Mouse (Mus musculus) CD4-positive, CD25-positive, alpha-beta regulatory T cell (primary cell): Measurements from ENCODE around the gene Slc22a13. TPM values are rescaled to one million over a fixed set of nuclear protein-coding genes. Genes with fewer than 3 reads are reported as not detected.

Experiments
- polyA plus RNA-seq: library from polyadenylated mRNA; unstranded; fragments of 100-300 nt; shearing (Covaris generic); gene quantifications from one replicate; pipeline ENCODE4 v1.2.1, GENCODE M21; 2017

Gene Slc22a13
- polyA plus RNA-seq: 0.10 TPM

DNA sequence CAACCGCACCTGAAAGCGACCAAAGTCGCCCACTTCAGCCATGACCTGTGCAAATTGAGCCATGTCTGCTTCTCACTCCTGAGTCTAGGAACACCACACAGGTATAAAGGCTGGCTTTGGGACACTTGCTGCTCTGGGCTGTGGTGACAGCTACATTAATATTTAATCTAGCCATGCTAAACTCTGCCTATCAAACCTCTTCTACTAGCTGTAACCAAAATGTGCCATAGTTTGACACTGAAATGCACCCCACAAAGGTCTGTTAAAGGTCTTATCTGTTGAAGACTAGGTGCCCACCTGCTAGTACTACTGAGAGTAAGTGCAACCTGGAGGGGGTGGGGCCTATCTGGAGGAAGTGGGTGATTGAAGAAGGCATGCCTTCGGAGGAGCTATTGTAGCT is at the start of gene Slc22a13:
Gene Slc22a13 (minus strand): TSS at position 101 of the 400 bp plus-strand sequence.

GRCm38 (mm10) chr9:119158861-119159260 is 50.0 kb downstream of the Slc22a13 start, which contains the start of gene Gm47289:
TSS of gene Gm47289 (plus strand) at chr9:119159161.

GRCm38 (mm10) chr9:119156278-119157201 is 52.4 kb downstream of the Slc22a13 start, which contains the start of gene Acaa1b:
TSS of gene Acaa1b (minus strand) at chr9:119157093.

Other genes with a start within 250 kb of the Slc22a13 start
- gene Vill, start 156.3 kb downstream of the Slc22a13 start, polyA plus RNA-seq: 32.7 TPM
- gene Plcd1, start 115.6 kb downstream of the Slc22a13 start, polyA plus RNA-seq: 2.5 TPM
- gene Dlec1, start 106.6 kb downstream of the Slc22a13 start, polyA plus RNA-seq: 0.08 TPM
- gene Acaa1b, start 52.0 kb downstream of the Slc22a13 start, polyA plus RNA-seq: 0.29 TPM
- not detected for gene Gm47289, start 49.9 kb downstream of the Slc22a13 start, polyA plus RNA-seq
- gene Oxsr1, start 113.3 kb upstream of the Slc22a13 start, polyA plus RNA-seq: 22.7 TPM
- 112 TPM for gene Acaa1a, start 130.6 kb upstream of the Slc22a13 start, polyA plus RNA-seq
- gene Myd88, start 132.3 kb upstream of the Slc22a13 start, polyA plus RNA-seq: 87.5 TPM
- gene Xylb, start 148.3 kb upstream of the Slc22a13 start, polyA plus RNA-seq: 0.81 TPM
- gene Slc22a14, start 156.5 kb upstream of the Slc22a13 start, polyA plus RNA-seq: not detected
- gene Acvr2b, start 193.0 kb upstream of the Slc22a13 start, polyA plus RNA-seq: 0.71 TPM
- gene Exog, start 235.8 kb upstream of the Slc22a13 start, polyA plus RNA-seq: 17.6 TPM